Mouse (Mus musculus): ENCODE data around the gene Smarcd3.

DNA sequence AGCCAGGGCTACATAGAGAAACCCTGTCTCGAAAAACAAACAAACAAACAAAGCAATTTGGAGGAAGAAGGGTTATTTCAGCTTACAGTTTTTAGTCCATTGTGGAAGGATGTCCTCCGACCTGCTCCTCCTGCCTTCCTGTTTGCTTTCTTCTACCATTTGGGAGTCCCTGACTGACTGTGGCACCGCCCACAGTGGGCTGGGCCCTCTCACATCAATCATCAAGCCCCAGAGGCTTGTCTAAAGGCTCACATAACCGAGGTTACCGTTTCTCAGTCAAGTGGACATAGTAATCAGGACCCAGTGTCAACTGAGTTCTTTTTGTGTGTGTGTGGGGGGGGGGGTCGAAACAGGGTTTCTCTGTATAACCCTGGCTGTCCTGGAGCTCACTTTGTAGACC, 13.9 kb upstream of the Smarcd3 start:
- TF ChIP-seq TAL1 (conservative IDR thresholded peaks at IDR 0.05; ENCODE audit: low read depth, low read length) (no peak), POLR2AphosphoS5 (IDR thresholded peaks at IDR 0.05; ENCODE audit: insufficient replicate concordance, low read depth, low read length) (no peak)
